8 mouse cellular contexts compared by ENCODE assay signal in the genomic region with DNA sequence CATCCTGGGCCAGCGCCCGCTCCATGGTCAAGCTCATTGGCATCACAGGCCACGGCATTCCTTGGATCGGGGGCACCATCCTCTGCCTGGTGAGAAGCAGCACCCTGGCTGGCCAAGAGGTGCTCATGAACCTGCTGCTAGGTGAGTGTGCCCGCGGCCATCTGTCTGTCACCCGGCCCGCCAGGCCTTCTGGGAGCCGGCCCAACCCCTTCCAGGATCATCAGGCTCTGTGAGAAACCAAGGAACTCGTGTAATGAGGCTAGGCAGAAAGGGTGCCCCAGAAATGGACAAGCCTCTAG. TPM values are rescaled to one million over a fixed set of nuclear protein-coding genes. Genes with fewer than 3 reads are reported as not detected.
DNase-seq lines count a peak whose midpoint lies in the region; ATAC-seq and TF ChIP-seq lines count a peak whose summit lies in the region.

No protein-coding gene starts in this region.

- intact Hi-C loops in heart, postnatal 36 days (cut with DNase I), result no loop called here

- no peak for TF ChIP-seq CTCF in heart, postnatal 0 days (IDR thresholded peaks at IDR 0.05; ENCODE audit: low read depth)

- H3K9me3 ChIP-seq in heart, embryonic 11.5 days (replicated peaks; ENCODE audit: control insufficient read depth, low read length), result no peaks in the 10 kb centered on the region
- no peaks in the 10 kb centered on the region for H3K9me3 ChIP-seq in heart, postnatal 0 days (replicated peaks; ENCODE audit: control insufficient read depth, low read length)
- no peaks in the 10 kb centered on the region for H3K9me3 ChIP-seq in midbrain, embryonic 11.5 days (ENCODE audit: control insufficient read depth, low read length)

- H3K27me3 ChIP-seq in heart, embryonic 11.5 days (ENCODE audit: control insufficient read depth, insufficient read depth, low read length), result no peaks in the 10 kb centered on the region
- no peaks in the 10 kb centered on the region for H3K27me3 ChIP-seq in heart, postnatal 0 days (ENCODE audit: control insufficient read depth, insufficient read depth, low read length)
- no peaks in the 10 kb centered on the region for H3K27me3 ChIP-seq in midbrain, embryonic 11.5 days (ENCODE audit: control insufficient read depth, insufficient read depth, low read length)

- no peak for DNase-seq in heart, postnatal 36 days
- DNase-seq in cerebellum, adult 18-20 months, result peak; percentile 77 to 78
- no peak for DNase-seq in heart, postnatal 0 days (ENCODE audit: low spot score)
- peak; percentile 77 for DNase-seq in midbrain, embryonic 11.5 days (ENCODE audit: low spot score, missing footprints)
- DNase-seq in ovary, adult 18-20 months (ENCODE audit: low spot score), result no peak

- no peak overlapping the region for H3K27ac ChIP-seq in heart, embryonic 11.5 days (ENCODE audit: low read depth, low read length)
- peak overlapping the region; percentile 83 for H3K27ac ChIP-seq in heart, postnatal 0 days (ENCODE audit: low read depth)
- no peak overlapping the region for H3K27ac ChIP-seq in midbrain, embryonic 11.5 days (ENCODE audit: low read depth, low read length)

- H3K4me2 ChIP-seq in heart, embryonic 11.5 days, result peak overlapping the region; percentile 80
- H3K4me2 ChIP-seq in heart, postnatal 0 days (ENCODE audit: low read depth, low read length), result peak overlapping the region; percentile 85
- peak overlapping the region; percentile 47 for H3K4me2 ChIP-seq in midbrain, embryonic 11.5 days

- WGBS in heart, embryonic 11.5 days (ENCODE audit: insufficient replicate concordance), result 84% methylated on average over 10 of the region's 10 CpGs
- WGBS in heart, postnatal 0 days, result 69% methylated on average over 10 of the region's 10 CpGs
- WGBS in midbrain, embryonic 11.5 days, result 85% methylated on average over 10 of the region's 10 CpGs

- peak overlapping the region; percentile 46 for H3K4me3 ChIP-seq in heart, embryonic 11.5 days (ENCODE audit: low read depth, low read length)
- H3K4me3 ChIP-seq in heart, postnatal 0 days (ENCODE audit: low read depth, low read length), result peak overlapping the region; percentile 54
- peak overlapping the region; percentile 24; the same call in 1 of the 2 replicates for H3K4me3 ChIP-seq in midbrain, embryonic 11.5 days (ENCODE audit: low read depth, low read length)

- ATAC-seq in heart, embryonic 11.5 days (replicated peaks; ENCODE audit: insufficient number of reproducible peaks, low FRiP score, low TSS enrichment), result no peak
- ATAC-seq in heart, postnatal 0 days (ENCODE audit: insufficient read depth, low read depth), result peak; percentile 25; the same call in 1 of the 2 replicates
- ATAC-seq in midbrain, embryonic 11.5 days (ENCODE audit: low FRiP score), result no peak
- no peak for ATAC-seq in monocyte, adult 5-6 weeks (replicated peaks; ENCODE audit: insufficient number of reproducible peaks, low FRiP score, low TSS enrichment, poor library complexity, severe bottlenecking)
- ATAC-seq in megakaryocyte progenitor cell, adult 5-6 weeks (replicated peaks; ENCODE audit: poor library complexity), result no peak

- no peak for TF ChIP-seq EP300 in heart, postnatal 0 days (IDR thresholded peaks at IDR 0.05; ENCODE audit: low read depth)

- peaks cover 4% of the 10 kb centered on the region; the same call in 1 of the 2 replicates for H3K36me3 ChIP-seq in heart, embryonic 11.5 days (ENCODE audit: control insufficient read depth, insufficient read depth, low read length)
- H3K36me3 ChIP-seq in heart, postnatal 0 days (replicated peaks; ENCODE audit: control insufficient read depth, insufficient read depth, low read length), result 0 out of 2 replicates have a peak, but pooled peaks cover 4% of the 10 kb centered on the region
- H3K36me3 ChIP-seq in midbrain, embryonic 11.5 days (ENCODE audit: control insufficient read depth, insufficient read depth, low read length), result no peaks in the 10 kb centered on the region

- peaks cover 11% of the 10 kb centered on the region for H3K4me1 ChIP-seq in heart, embryonic 11.5 days (ENCODE audit: control insufficient read depth, insufficient read depth, low read length)
- H3K4me1 ChIP-seq in heart, postnatal 0 days (ENCODE audit: control insufficient read depth, insufficient read depth), result peaks cover 18% of the 10 kb centered on the region
- peaks cover 7% of the 10 kb centered on the region for H3K4me1 ChIP-seq in midbrain, embryonic 11.5 days (ENCODE audit: control insufficient read depth, insufficient read depth, low read length)

- H3K9ac ChIP-seq in heart, embryonic 11.5 days (ENCODE audit: low read depth, low read length), result peak overlapping the region; percentile 71
- H3K9ac ChIP-seq in heart, postnatal 0 days (replicated peaks; ENCODE audit: low read depth, low read length), result peak overlapping the region; percentile 68
- peak overlapping the region; percentile 50 for H3K9ac ChIP-seq in midbrain, embryonic 11.5 days (ENCODE audit: low read length)

RNA-seq across cellular contexts. Expression of a gene that starts 0.7 kb away (rescaled TPM):
- 10.0 and 11.7 TPM in 2 replicates for polyA plus RNA-seq in heart, embryonic 11.5 days (2014; fragmentation: Nextera tagmentation; extraction: Ambion mirVana)
- 10 to 100 TPM; 24.7 to 32.1 TPM for total RNA-seq in heart, postnatal 36 days (2021)
- total RNA-seq in heart, postnatal 0 days (2014; rRNA removed; ENCODE audit: low replicate concordance), result 30.7 and 56.3 TPM in 2 replicates
- 23.4 and 24.0 TPM in 2 replicates for polyA plus RNA-seq in heart, postnatal 0 days (2015; fragmentation: Nextera tagmentation; extraction: Ambion mirVana)
- 5.9 and 7.3 TPM in 2 replicates for polyA plus RNA-seq in midbrain, embryonic 11.5 days (2014; fragmentation: Nextera tagmentation; extraction: Ambion mirVana)
- total RNA-seq in monocyte, adult 5-6 weeks (2017), result 1.2 TPM in 1 of 3 replicates, not detected in the others
- total RNA-seq in megakaryocyte progenitor cell, adult 5-6 weeks (2015), result 1.4 TPM in 2 replicates
- total RNA-seq in megakaryocyte progenitor cell, adult 5-6 weeks (2017), result 0.54 and 2.5 TPM in 2 replicates

RNA-seq across cellular contexts. Expression of a gene that starts 11.4 kb away (rescaled TPM):
- 43.1 and 43.7 TPM in 2 replicates for polyA plus RNA-seq in heart, embryonic 11.5 days (2014; fragmentation: Nextera tagmentation; extraction: Ambion mirVana)
- total RNA-seq in heart, postnatal 36 days (2021), result 10 to 100 TPM; 14.3 to 15.8 TPM
- 28.7 and 34.9 TPM in 2 replicates for total RNA-seq in heart, postnatal 0 days (2014; rRNA removed; ENCODE audit: low replicate concordance)
- polyA plus RNA-seq in heart, postnatal 0 days (2015; fragmentation: Nextera tagmentation; extraction: Ambion mirVana), result 14.6 and 18.0 TPM in 2 replicates
- polyA plus RNA-seq in midbrain, embryonic 11.5 days (2014; fragmentation: Nextera tagmentation; extraction: Ambion mirVana), result 0.60 and 1.3 TPM in 2 replicates
- total RNA-seq in monocyte, adult 5-6 weeks (2017), result 9.3 to 23.1 TPM (median 14.2 TPM) in 3 replicates
- 8.9 and 11.9 TPM in 2 replicates for total RNA-seq in megakaryocyte progenitor cell, adult 5-6 weeks (2015)
- total RNA-seq in megakaryocyte progenitor cell, adult 5-6 weeks (2017), result 7.5 and 10.8 TPM in 2 replicates

RNA-seq across cellular contexts. Expression of a gene that starts 54.8 kb away (rescaled TPM):
- 39.3 and 40.6 TPM in 2 replicates for polyA plus RNA-seq in heart, embryonic 11.5 days (2014; fragmentation: Nextera tagmentation; extraction: Ambion mirVana)
- total RNA-seq in heart, postnatal 36 days (2021), result 10 to 100 TPM; 75.5 to 80.0 TPM
- total RNA-seq in heart, postnatal 0 days (2014; rRNA removed; ENCODE audit: low replicate concordance), result 66.5 and 74.1 TPM in 2 replicates
- polyA plus RNA-seq in heart, postnatal 0 days (2015; fragmentation: Nextera tagmentation; extraction: Ambion mirVana), result 16.1 and 19.5 TPM in 2 replicates
- polyA plus RNA-seq in midbrain, embryonic 11.5 days (2014; fragmentation: Nextera tagmentation; extraction: Ambion mirVana), result 52.6 and 64.1 TPM in 2 replicates
- 13.3 to 55.4 TPM (median 22.1 TPM) in 3 replicates for total RNA-seq in monocyte, adult 5-6 weeks (2017)
- 37.5 and 37.8 TPM in 2 replicates for total RNA-seq in megakaryocyte progenitor cell, adult 5-6 weeks (2015)
- total RNA-seq in megakaryocyte progenitor cell, adult 5-6 weeks (2017), result 16.6 and 18.2 TPM in 2 replicates

Comparison
In these comparisons a context has a peak if more than half of its experiments do, and no peak if none do; other contexts are left out.
1. DNase-seq: peak in cerebellum, adult 18-20 months (2 of 2) and midbrain, embryonic 11.5 days (single experiment); none in heart, postnatal 36 days (0 of 2), heart, postnatal 0 days (single experiment) and ovary, adult 18-20 months (single experiment).
2. Peak in every context shown above with its lines, with median percentiles within 50 percentile points of each other: H3K4me2 ChIP-seq, H3K4me3 ChIP-seq and H3K9ac ChIP-seq.